In genomic region chr8:105450977-105451376, GRCm38 (mm10) we compare ENCODE assay signal across 41 mouse cellular contexts. TPM values are rescaled to one million over a fixed set of nuclear protein-coding genes. Genes with fewer than 3 reads are reported as not detected.
"Had no signal": no experiment of that assay in that cellular context is flagged by ENCODE, and none has a peak within 500 bp of the region (broad histone marks: within the 10 kb centered on the region; RNA-seq: fewer than 3 reads in every experiment).

No protein-coding gene starts in this region.

- DNase-seq: gastrocnemius, adult 2 months; gastrocnemius, postnatal 10 days; gastrocnemius, postnatal 36 days; heart, adult 18-20 months; heart, postnatal 14 days; kidney, adult 11 months; kidney, adult 2 months; kidney, adult 9 months; kidney, postnatal 14 days; kidney, postnatal 36 days; layer of hippocampus, adult 9-11 months; layer of hippocampus, postnatal 36 days; left cerebral cortex, postnatal 4 days; lung, adult 18-20 months had no signal

- H3K9me3 ChIP-seq: heart, embryonic 13.5 days; heart, embryonic 15.5 days; kidney, embryonic 15.5 days; limb, embryonic 13.5 days; limb, embryonic 15.5 days; liver, embryonic 12.5 days had no signal

- H3K9ac ChIP-seq: heart, embryonic 13.5 days; heart, embryonic 15.5 days; hindbrain, embryonic 14.5 days; kidney, embryonic 15.5 days; limb, embryonic 13.5 days; limb, embryonic 15.5 days; liver, embryonic 12.5 days; liver, embryonic 14.5 days had no signal

- ATAC-seq: hindbrain, embryonic 16.5 days; intestine, embryonic 16.5 days; liver, embryonic 12.5 days had no signal

- H3K4me3 ChIP-seq: gastrocnemius, adult 2 months; heart, embryonic 13.5 days; heart, embryonic 15.5 days; kidney, embryonic 15.5 days; limb, embryonic 13.5 days; limb, embryonic 15.5 days; liver, embryonic 12.5 days had no signal

- H3K4me2 ChIP-seq: heart, embryonic 11.5 days; heart, embryonic 13.5 days; heart, embryonic 15.5 days; hindbrain, embryonic 14.5 days; kidney, embryonic 15.5 days; limb, embryonic 13.5 days; limb, embryonic 15.5 days; liver, embryonic 12.5 days had no signal

- H3K27me3 ChIP-seq: heart, embryonic 15.5 days; kidney, embryonic 15.5 days; limb, embryonic 13.5 days; limb, embryonic 15.5 days had no signal

- H3K27ac ChIP-seq: heart, embryonic 13.5 days; heart, embryonic 15.5 days; hindbrain, embryonic 14.5 days; kidney, embryonic 15.5 days; kidney, postnatal 0 days; limb, embryonic 13.5 days; limb, embryonic 15.5 days; liver, embryonic 12.5 days; liver, embryonic 14.5 days had no signal

- H3K36me3 ChIP-seq: heart, embryonic 13.5 days; heart, embryonic 15.5 days; kidney, embryonic 15.5 days; limb, embryonic 13.5 days; limb, embryonic 15.5 days; liver, embryonic 12.5 days had no signal

- H3K4me1 ChIP-seq: heart, embryonic 15.5 days; limb, embryonic 15.5 days had no signal

RNA-seq across cellular contexts. Expression of gene Tppp3, which starts 20.3 kb away (rescaled TPM):
- total RNA-seq: hematopoietic stem cell, adult 5-6 weeks had no signal

RNA-seq across cellular contexts. Expression of gene Lrrc36, which starts 37.6 kb away (rescaled TPM):
- total RNA-seq: liver, adult 2 months had no signal
- polyA plus RNA-seq: heart, embryonic 11.5 days; limb, embryonic 11.5 days; liver, adult 2 months had no signal

RNA-seq across cellular contexts. Expression of gene Kctd19, which starts 37.7 kb away (rescaled TPM):
- total RNA-seq: gastrocnemius, postnatal 36 days; heart, adult 18-20 months; heart, postnatal 14 days; hematopoietic stem cell, adult 5-6 weeks; layer of hippocampus, adult 18-20 months; layer of hippocampus, adult 8-10 months; layer of hippocampus, postnatal 14 days; layer of hippocampus, postnatal 36 days; left cerebral cortex, adult 18-20 months; left cerebral cortex, adult 8-10 months; left cerebral cortex, postnatal 10 days; left cerebral cortex, postnatal 25 days; left cerebral cortex, postnatal 4 days; liver, adult 2 months had no signal
- polyA plus RNA-seq: frontal cortex, adult 2 months; heart, embryonic 11.5 days; heart, embryonic 13.5 days; heart, postnatal 0 days; hindbrain, embryonic 14.5 days; hindbrain, embryonic 16.5 days; intestine, embryonic 14.5 days; intestine, embryonic 16.5 days; kidney, embryonic 15.5 days; kidney, postnatal 0 days; large intestine, adult 2 months; limb, embryonic 11.5 days; limb, embryonic 13.5 days; limb, embryonic 15.5 days; liver, adult 2 months; liver, embryonic 12.5 days; liver, embryonic 14.5 days; liver, embryonic 16.5 days had no signal
